Mouse (Mus musculus) megakaryocyte, embryonic 14.5 days (primary cell): ENCODE data around the gene Gpank1. TPM values are rescaled to one million over a fixed set of nuclear protein-coding genes. Genes with fewer than 3 reads are reported as not detected.

ENCODE experiments used
- H3K27me3 ChIP-seq: replicated peaks from 2 replicates; pipeline ENCODE3; 2012; ENCODE audit warnings: inconsistent platforms
- H3K36me3 ChIP-seq: replicated peaks from 2 replicates; pipeline ENCODE3; 2012; ENCODE audit warnings: low read length, inconsistent platforms, mixed read lengths
- H3K4me1 ChIP-seq: 2 replicates; pipeline ENCODE4 v1.6.1; 2012; ENCODE audit warnings: inconsistent platforms
- H3K4me3 ChIP-seq: replicated peaks from 2 replicates; pipeline ENCODE3; 2012; ENCODE audit warnings: moderate library complexity, mild to moderate bottlenecking, inconsistent platforms
- H3K9me3 ChIP-seq: 2 replicates; pipeline ENCODE4 v1.6.1; 2012; ENCODE audit warnings: inconsistent platforms
- FLI1 ChIP-seq: IDR thresholded peaks from 2 replicates; pipeline ENCODE4 v1.6.1; 2012; ENCODE audit warnings: low read length, inconsistent platforms, mixed read lengths
- GATA1 ChIP-seq: IDR thresholded peaks from 3 replicates; pipeline ENCODE4 v1.6.1; 2012; ENCODE audit warnings: mixed read lengths, low read length, inconsistent platforms, borderline replicate concordance
- polyA plus RNA-seq: library from polyadenylated mRNA; stranded (reverse); fragments of >175 nt; gene quantifications from 2 replicates; pipeline ENCODE4 v1.2.3, GENCODE M21; 2012; ENCODE audit warnings: low replicate concordance; ENCODE audit not compliant: insufficient read depth

Gene Gpank1
- polyA plus RNA-seq, 1 experiment, result 46.5 TPM

GRCm38 (mm10) chr17:35083929-35084497 lies 37.2 kb upstream of the Gpank1 start:
- H3K4me3 ChIP-seq, result peak overlapping the region; percentile 93

DNA sequence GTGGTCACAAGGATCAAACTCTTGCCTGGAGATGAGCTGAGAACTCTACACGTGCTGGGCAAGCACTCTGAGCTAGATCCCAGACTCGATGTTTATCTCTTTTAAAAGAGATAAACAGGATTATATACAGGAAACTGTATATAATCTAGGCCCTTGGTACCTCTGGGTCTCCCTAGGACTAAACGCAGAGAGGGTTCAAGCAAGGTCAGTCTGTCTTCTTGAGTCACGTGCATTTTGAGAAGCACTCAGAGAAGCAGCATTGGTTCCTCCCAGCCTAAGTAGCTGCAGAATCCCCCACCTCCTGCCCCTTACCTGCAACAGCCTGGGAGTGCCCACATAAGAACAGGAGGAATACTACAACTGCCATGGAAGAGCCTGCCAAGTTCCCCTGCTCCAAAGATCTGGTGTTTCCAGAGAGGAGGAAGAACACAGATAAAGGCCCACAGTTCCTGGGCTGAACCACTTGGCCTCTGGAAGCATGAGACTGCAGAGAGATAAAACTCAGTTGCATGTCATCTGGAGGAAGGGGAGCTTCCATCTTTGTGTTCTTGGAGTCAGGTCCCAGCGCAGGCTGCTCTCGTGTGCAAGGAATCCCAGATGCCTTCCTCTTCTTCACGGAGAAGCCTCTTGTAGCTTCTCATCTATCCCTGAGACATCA lies 35.9 kb upstream of the Gpank1 start, which contains the start of gene Ly6g6f:
TSS of gene Ly6g6f (minus strand) at position 403 of the 658 bp plus-strand sequence.
- H3K27me3 ChIP-seq, result no peaks in the 10 kb centered on the region
- peak within 1 kb of the TSS; percentile 93 for H3K4me3 ChIP-seq
- peaks cover 39% of the 10 kb centered on the region for H3K36me3 ChIP-seq
- TF ChIP-seq FLI1, result no peak
- TF ChIP-seq GATA1, result 0 out of 3 replicates have a peak, but pooled peaks have one; percentile 10
- H3K9me3 ChIP-seq, result no peaks in the 10 kb centered on the region
- H3K4me1 ChIP-seq, result peaks cover 78% of the 10 kb centered on the region

More at GRCm38 (mm10) chr17:35083929-35084497, 37.2 kb upstream of the Gpank1 start:
- Histone ChIP-seq H3K27me3 (no peaks in the 10 kb centered on the region), H3K4me1 (peaks cover 87% of the 10 kb centered on the region), H3K9me3 (no peaks in the 10 kb centered on the region), H3K36me3 (peaks cover 50% of the 10 kb centered on the region)
- TF ChIP-seq FLI1 (no peak), GATA1 (no peak)

DNA sequence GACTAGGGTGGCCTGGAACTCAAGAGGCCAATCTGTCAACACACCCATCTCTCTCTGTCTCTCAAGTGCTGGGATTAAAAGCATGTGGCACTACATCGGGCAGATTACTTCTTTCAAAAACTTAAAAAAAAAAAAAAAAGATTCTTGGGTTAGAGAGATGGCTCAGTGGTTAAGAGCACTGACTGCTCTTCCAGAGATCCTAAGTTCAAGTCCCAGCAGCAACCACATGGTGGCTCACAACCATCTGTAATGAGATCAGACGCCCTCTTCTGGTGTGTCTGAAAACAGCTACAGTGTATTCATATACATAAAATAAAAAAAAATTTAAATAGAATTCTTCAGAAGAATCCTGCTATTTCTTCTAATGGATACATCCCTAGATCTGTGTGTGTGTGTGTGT lies 33.1 kb upstream of the Gpank1 start:
- peaks cover 41% of the 10 kb centered on the region for H3K36me3 ChIP-seq
- no peaks in the 10 kb centered on the region for H3K27me3 ChIP-seq
- H3K4me1 ChIP-seq, result peaks cover 78% of the 10 kb centered on the region
- no peaks in the 10 kb centered on the region for H3K9me3 ChIP-seq
- H3K4me3 ChIP-seq, result no peak overlapping the region
- no peak for TF ChIP-seq FLI1
- TF ChIP-seq GATA1, result no peak

- Histone ChIP-seq H3K4me1 (peaks cover 69% of the 10 kb centered on the region), H3K36me3 (peaks cover 41% of the 10 kb centered on the region), H3K4me3 (peak within 1 kb of the TSS; percentile 96), H3K9me3 (no peaks in the 10 kb centered on the region), H3K27me3 (no peaks in the 10 kb centered on the region)
- TF ChIP-seq GATA1 (no peak), FLI1 (no peak)
Measured at GRCm38 (mm10) chr17:35088825-35089644, 32.2 kb upstream of the Gpank1 start, which contains the start of gene Abhd16a. Abhd16a (plus strand) TSS chr17:35089263.

GRCm38 (mm10) chr17:35090166-35090932 lies 30.9 kb upstream of the Gpank1 start:
- Histone ChIP-seq H3K4me3 (peak overlapping the region; percentile 96), H3K4me1 (peaks cover 64% of the 10 kb centered on the region), H3K36me3 (peaks cover 50% of the 10 kb centered on the region), H3K9me3 (no peaks in the 10 kb centered on the region), H3K27me3 (no peaks in the 10 kb centered on the region)
- TF ChIP-seq GATA1, result no peak

- Histone ChIP-seq H3K9me3 (no peaks in the 10 kb centered on the region), H3K4me1 (peaks cover 58% of the 10 kb centered on the region), H3K4me3 (no peak overlapping the region), H3K36me3 (peaks cover 73% of the 10 kb centered on the region), H3K27me3 (no peaks in the 10 kb centered on the region)
- TF ChIP-seq FLI1 (no peak), GATA1 (no peak)
Measured at GRCm38 (mm10) chr17:35092403-35093198, 28.7 kb upstream of the Gpank1 start.

- peaks cover 94% of the 10 kb centered on the region for H3K36me3 ChIP-seq
- no peak for TF ChIP-seq FLI1
- no peak for TF ChIP-seq GATA1
- H3K4me3 ChIP-seq, result peak overlapping the region; percentile 12
- H3K4me1 ChIP-seq, result peaks cover 63% of the 10 kb centered on the region
- no peaks in the 10 kb centered on the region for H3K9me3 ChIP-seq
- H3K27me3 ChIP-seq, result no peaks in the 10 kb centered on the region
Measured at GRCm38 (mm10) chr17:35094475-35095365, 26.5 kb upstream of the Gpank1 start.

- Histone ChIP-seq H3K36me3 (peaks cover 98% of the 10 kb centered on the region), H3K4me1 (peaks cover 64% of the 10 kb centered on the region), H3K9me3 (no peaks in the 10 kb centered on the region), H3K4me3 (no peak overlapping the region), H3K27me3 (no peaks in the 10 kb centered on the region)
- TF ChIP-seq FLI1, result no peak
- no peak for TF ChIP-seq GATA1
Measured at GRCm38 (mm10) chr17:35096597-35096996, 24.7 kb upstream of the Gpank1 start.
